Mouse (Mus musculus): ENCODE data around the gene Gk5.

DNA sequence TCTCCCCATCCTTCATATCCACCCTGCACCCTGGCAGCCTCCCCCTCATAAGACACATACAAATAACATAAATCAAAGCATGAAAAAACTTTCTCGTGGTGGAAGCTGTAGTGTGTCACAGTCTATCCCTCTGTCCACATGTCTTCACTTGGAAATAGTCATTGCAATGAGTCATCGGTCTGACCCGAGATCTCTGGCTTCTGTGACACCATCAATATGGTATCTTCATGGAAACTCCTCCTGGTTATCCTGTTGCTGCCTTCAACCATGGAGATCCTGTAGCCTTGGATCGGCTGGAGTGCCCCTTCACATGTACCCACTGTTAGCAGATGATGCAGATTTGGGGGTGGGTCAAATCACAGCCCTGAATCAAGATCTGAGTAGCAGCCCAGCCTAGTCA, 65.7 kb downstream of the Gk5 start:
- no peak for TF ChIP-seq CTCF (IDR thresholded peaks at IDR 0.05; ENCODE audit: low read depth)
- no peak for TF ChIP-seq EP300 (IDR thresholded peaks at IDR 0.05; ENCODE audit: low read depth)
